Comparison of ENCODE assay signal across 1 mouse cellular context in genomic region chr12:51703859-51704258, GRCm38 (mm10).
A peak's percentile ranks its signal among the peaks of the same experiment; 100 is the strongest.
TF ChIP-seq lines count a peak whose summit lies in the region.

No protein-coding gene starts in this region.

TF ChIP-seq in MEL, 35 proteins besides CTCF, POLR2A, EP300 and RAD21 (continued from another document):
- TF ChIP-seq MAZ (IDR thresholded peaks at IDR 0.05; ENCODE audit: low read depth, low read length) (0 out of 2 replicates have a peak, but pooled peaks have one; percentile 38), UBTF (IDR thresholded peaks at IDR 0.05; ENCODE audit: borderline replicate concordance, insufficient read depth, low read depth, low read length) (no peak), JUND (IDR thresholded peaks at IDR 0.05; ENCODE audit: low read depth, low read length) (no peak), CHD1 (IDR thresholded peaks at IDR 0.05; ENCODE audit: low read depth, low read length) (no peak), GABPA (IDR thresholded peaks at IDR 0.05; ENCODE audit: low read depth, low read length) (no peak), SIN3A (IDR thresholded peaks at IDR 0.05; ENCODE audit: low read length) (0 out of 2 replicates have a peak, but pooled peaks have one; percentile 45), HCFC1 (IDR thresholded peaks at IDR 0.05; ENCODE audit: low read depth, low read length) (no peak)
